Mouse (Mus musculus) thymus, adult 2 months (tissue): ENCODE data around the gene Cul1.

Source experiments
- CTCF ChIP-seq: fragments of 200-500 bp; IDR thresholded peaks from 2 replicates; pipeline ENCODE4 v1.5.1; 2012; ENCODE audit warnings: mild to moderate bottlenecking, control low read depth, low read length, moderate library complexity, borderline replicate concordance; ENCODE audit not compliant: control insufficient read depth, poor library complexity, insufficient read depth; ENCODE audit errors: extremely low read depth
- POLR2A ChIP-seq: fragments of 200-500 bp; IDR thresholded peaks from 2 replicates; pipeline ENCODE4 v1.6.1; 2012; ENCODE audit warnings: mild to moderate bottlenecking, low read length, control low read depth, moderate library complexity; ENCODE audit not compliant: control insufficient read depth, poor library complexity, insufficient read depth; ENCODE audit errors: extremely low read depth

GRCm38 (mm10) chr6:47421221-47421620 is 32.0 kb upstream of the Cul1 start:
- TF ChIP-seq CTCF: no peak
- TF ChIP-seq POLR2A: no peak
